Mouse (Mus musculus) heart, adult 10 weeks (tissue): ENCODE measurements around the gene Mpc1. TPM values are rescaled to one million over a fixed set of nuclear protein-coding genes. Genes with fewer than 3 reads are reported as not detected.

Experiments used
- polyA plus RNA-seq: library from polyadenylated mRNA; stranded (reverse); fragments of 350-450 nt; fragmentation: Illumina TruSeq; extraction: RNeasy Lipid Tissue Mini Kit (QIAGEN cat#74804); gene quantifications from one replicate; pipeline ENCODE4 v1.2.3, GENCODE M21; 2014; ENCODE audit warnings: low read depth, low replicate concordance

Gene Mpc1
- 1,010 TPM for polyA plus RNA-seq

GRCm38 (mm10) chr17:8282821-8283525, at the start of gene Mpc1:
Gene Mpc1 (plus strand): TSS chr17:8282904.

GRCm38 (mm10) chr17:8235743-8236142, 47.0 kb upstream of the Mpc1 start, which contains the start of gene Ccr6:
Gene Ccr6 (plus strand): TSS chr17:8236043.

GRCm38 (mm10) chr17:8310838-8311614, 28.3 kb downstream of the Mpc1 start, which contains the start of gene Sft2d1:
Gene Sft2d1 (plus strand): TSS chr17:8311102.

GRCm38 (mm10) chr17:8337159-8337558, 54.5 kb downstream of the Mpc1 start, which contains the start of gene Prr18:
Gene Prr18 (plus strand): TSS chr17:8337459.

Other genes starting within 250 kb of the Mpc1 start
- not detected for gene Gm49673, start 135.1 kb upstream of the Mpc1 start, polyA plus RNA-seq
- 23.3 TPM for gene Rnaset2a, start 134.8 kb upstream of the Mpc1 start, polyA plus RNA-seq
- 15.0 TPM for gene Fgfr1op, start 117.4 kb upstream of the Mpc1 start, polyA plus RNA-seq
- gene Ccr6, start 46.9 kb upstream of the Mpc1 start, polyA plus RNA-seq: not detected
- gene Sft2d1, start 28.2 kb downstream of the Mpc1 start, polyA plus RNA-seq: 29.1 TPM
- gene Prr18, start 54.6 kb downstream of the Mpc1 start, polyA plus RNA-seq: not detected
- 1.9 TPM for gene T2, start 73.1 kb downstream of the Mpc1 start, polyA plus RNA-seq
- gene T, start 151.5 kb downstream of the Mpc1 start, polyA plus RNA-seq: not detected
- gene Pde10a, start 242.5 kb downstream of the Mpc1 start, polyA plus RNA-seq: 0.97 TPM